Mouse (Mus musculus) lung, postnatal 4 days (tissue): Measurements from ENCODE around the gene Sephs2.

ENCODE experiments used
- DNase-seq, 2 experiments: peaks; one replicate each; pipeline ENCODE4 v3.0.0; 2021

Gene Sephs2

GRCm38 (mm10) chr7:127273925-127274789 lies at the start of gene Sephs2:
Gene Sephs2, minus strand, starts transcription at chr7:127274055.
- DNase-seq, result peak; percentile 94 to 96

GRCm38 (mm10) chr7:127322085-127322484 lies 48.2 kb upstream of the Sephs2 start:
- peak; percentile 31 to 46 for DNase-seq

- no peak for DNase-seq
Observed at GRCm38 (mm10) chr7:127321106-127321505, 47.3 kb upstream of the Sephs2 start.

- DNase-seq, result no peak
Observed at GRCm38 (mm10) chr7:127313912-127314311, 40.1 kb upstream of the Sephs2 start.

GRCm38 (mm10) chr7:127309951-127310350 lies 36.1 kb upstream of the Sephs2 start:
- no peak for DNase-seq

GRCm38 (mm10) chr7:127308887-127309286 lies 35.0 kb upstream of the Sephs2 start:
- DNase-seq, result peak in 1 of 2 experiments; percentile 61

GRCm38 (mm10) chr7:127308431-127308830 lies 34.6 kb upstream of the Sephs2 start:
- no peak for DNase-seq

- DNase-seq, result no peak
Observed at GRCm38 (mm10) chr7:127297586-127298193, 23.8 kb upstream of the Sephs2 start.

- peak in 1 of 2 experiments; percentile 32 for DNase-seq
Observed at GRCm38 (mm10) chr7:127296786-127297555, 23.1 kb upstream of the Sephs2 start.

- DNase-seq, result peak; percentile 59 to 60
Observed at GRCm38 (mm10) chr7:127296098-127296497, 22.2 kb upstream of the Sephs2 start, which contains the start of gene Itgal. Gene Itgal, plus strand, starts transcription at chr7:127296260.

GRCm38 (mm10) chr7:127290142-127290541 lies 16.3 kb upstream of the Sephs2 start:
- no peak for DNase-seq

GRCm38 (mm10) chr7:127289306-127289705 lies 15.5 kb upstream of the Sephs2 start:
- no peak for DNase-seq

GRCm38 (mm10) chr7:127287940-127288339 lies 14.1 kb upstream of the Sephs2 start:
- DNase-seq, result no peak

GRCm38 (mm10) chr7:127285154-127285553 lies 11.3 kb upstream of the Sephs2 start:
- no peak for DNase-seq

- no peak for DNase-seq
Observed at GRCm38 (mm10) chr7:127282190-127282589, 8.3 kb upstream of the Sephs2 start.

GRCm38 (mm10) chr7:127281114-127281513 lies 7.3 kb upstream of the Sephs2 start:
- DNase-seq, result no peak

GRCm38 (mm10) chr7:127280092-127280491 lies 6.2 kb upstream of the Sephs2 start:
- no peak for DNase-seq

GRCm38 (mm10) chr7:127278311-127278710 lies 4.5 kb upstream of the Sephs2 start:
- peak; percentile 59 to 71 for DNase-seq

- no peak for DNase-seq
Observed at GRCm38 (mm10) chr7:127276519-127276961, 2.7 kb upstream of the Sephs2 start.

- peak in 1 of 2 experiments; percentile 18 for DNase-seq
Observed at GRCm38 (mm10) chr7:127273118-127273923, 534 bp downstream of the Sephs2 start.

- DNase-seq, result no peak
Observed at GRCm38 (mm10) chr7:127272566-127272965, 1.3 kb downstream of the Sephs2 start.

GRCm38 (mm10) chr7:127271093-127271492 lies 2.8 kb downstream of the Sephs2 start:
- DNase-seq, result no peak
